Mouse (Mus musculus) mature B cell (primary cell): ENCODE measurements around the gene Dnajc4.

ENCODE experiments used
- in situ Hi-C: fragments of 300-500 bp; cut with MboI; formaldehyde crosslinking; loops from 2 replicates; pipeline ENCODE4 v1.14.3; 2019

Gene Dnajc4

GRCm38 (mm10) chr19:6975537-6976521 is 16.5 kb downstream of the Dnajc4 start, which contains the start of gene Plcb3:
Gene Plcb3 (minus strand): TSS chr19:6976470.
- in situ Hi-C loops, result no loop called here

DNA sequence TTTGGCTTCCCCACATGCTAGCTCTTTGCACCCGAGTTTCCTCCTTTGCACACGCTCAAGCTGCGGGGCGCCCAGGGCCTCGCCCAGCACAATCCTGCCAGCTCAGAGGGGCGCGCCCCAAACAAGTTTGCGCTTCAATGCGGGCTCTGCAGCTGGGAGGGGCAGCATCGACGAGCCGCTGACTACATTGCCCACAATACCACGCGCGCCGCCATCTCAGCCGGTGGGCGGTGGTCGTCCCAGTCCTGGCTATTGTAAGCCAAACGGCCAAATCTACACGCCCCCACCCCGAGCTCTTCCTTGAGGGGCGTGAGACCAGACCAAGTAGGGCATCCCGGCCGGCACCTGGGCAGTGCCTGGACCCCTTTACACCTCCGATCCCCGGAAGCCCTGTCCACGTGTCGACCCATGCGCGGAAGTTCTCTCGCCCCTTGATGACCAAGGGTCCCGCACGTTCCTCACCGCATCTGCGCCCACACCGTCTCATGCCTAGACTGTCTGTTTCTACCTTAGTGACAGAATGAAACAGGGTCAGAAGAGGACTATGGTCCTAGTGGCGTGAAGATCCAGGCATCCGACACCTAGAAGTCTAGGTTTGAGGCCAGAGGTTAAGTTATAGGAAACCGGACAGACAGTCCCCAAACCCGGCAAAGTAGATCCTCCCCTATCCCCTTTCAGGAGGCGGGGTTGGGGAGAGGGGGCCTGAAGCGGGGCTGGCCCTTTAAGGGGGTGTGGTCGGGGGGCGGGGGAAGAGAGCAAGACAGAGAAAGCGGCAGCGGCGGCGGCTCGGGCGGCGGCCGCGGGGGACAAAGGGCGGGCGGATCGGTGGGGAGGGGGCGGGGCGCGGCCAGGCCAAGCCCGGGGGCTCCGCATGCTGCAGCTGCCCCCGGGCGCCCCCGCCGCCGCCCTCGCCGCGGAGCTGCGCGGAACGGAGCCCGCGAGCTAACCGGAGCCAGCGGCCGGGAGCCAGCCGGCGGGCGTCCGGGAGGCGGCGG is 17.9 kb downstream of the Dnajc4 start, which contains the start of gene Ppp1r14b:
Gene Ppp1r14b, plus strand, starts transcription at position 758 of the 995 bp plus-strand sequence.
- in situ Hi-C loops, result no loop called here

DNA sequence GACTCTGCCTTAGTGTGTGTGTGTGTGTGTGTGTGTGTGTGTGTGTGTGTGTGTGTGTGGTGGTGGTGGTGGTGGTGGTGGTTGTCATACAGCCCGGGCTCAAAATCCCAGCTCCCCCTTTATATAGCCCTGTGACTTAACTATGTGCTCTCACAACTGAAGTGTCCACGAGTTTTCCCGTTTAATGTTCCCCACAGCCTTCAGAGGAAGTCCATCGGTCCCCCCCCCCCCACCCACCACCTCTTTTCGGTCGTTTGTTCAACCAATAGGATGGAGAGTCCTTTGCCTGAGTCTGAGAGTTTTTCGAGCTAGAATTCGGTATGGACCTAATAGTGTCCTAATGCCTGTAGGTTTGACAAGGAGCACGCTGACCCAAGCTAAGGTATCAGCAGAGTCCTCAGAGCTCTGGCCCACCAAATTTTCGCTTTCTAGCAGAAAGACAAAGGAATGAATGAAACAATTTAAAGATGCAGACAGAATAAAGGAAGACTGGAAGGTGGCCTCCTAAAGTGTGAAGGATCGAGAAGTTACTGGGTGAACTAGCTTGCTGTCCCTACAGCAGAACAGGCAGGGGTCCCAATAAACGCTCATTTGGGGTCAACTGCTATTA is 18.7 kb downstream of the Dnajc4 start:
- in situ Hi-C loops, result no loop called here

DNA sequence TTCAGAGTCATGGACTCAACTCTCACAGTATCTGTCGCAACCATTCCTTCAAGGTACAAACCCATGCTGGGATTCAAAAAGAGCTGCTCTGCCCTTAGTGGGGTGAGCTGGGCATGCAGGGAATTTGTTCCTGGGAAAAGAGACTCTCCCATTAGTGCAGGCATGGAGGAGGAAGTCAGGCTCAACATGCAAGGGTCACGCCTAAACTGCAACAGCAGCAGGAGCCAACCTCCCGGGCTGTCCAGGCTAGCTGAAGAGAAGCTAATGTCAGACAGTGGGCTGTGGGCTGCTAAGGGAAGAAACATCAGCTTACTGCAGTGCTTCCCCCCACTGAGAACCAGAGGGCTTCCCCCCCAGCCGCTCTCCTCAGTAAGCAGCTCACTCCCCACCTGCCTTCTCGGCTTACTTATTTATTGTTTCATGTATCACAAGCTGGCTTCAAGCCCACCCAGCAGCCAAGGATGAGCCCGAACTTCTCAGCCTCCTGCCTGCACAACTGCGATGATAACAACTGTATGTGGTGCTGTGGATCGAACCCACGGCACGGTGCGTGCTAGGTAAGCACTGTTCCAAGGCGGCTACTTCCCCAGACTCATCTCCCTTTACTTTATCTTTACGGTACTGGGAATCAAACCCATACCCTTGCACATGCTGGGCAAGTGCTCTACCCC is 20.0 kb downstream of the Dnajc4 start:
- in situ Hi-C loops, result no loop called here

- in situ Hi-C loops, result no loop called here
Measured at GRCm38 (mm10) chr19:6971644-6972043, 20.7 kb downstream of the Dnajc4 start.

DNA sequence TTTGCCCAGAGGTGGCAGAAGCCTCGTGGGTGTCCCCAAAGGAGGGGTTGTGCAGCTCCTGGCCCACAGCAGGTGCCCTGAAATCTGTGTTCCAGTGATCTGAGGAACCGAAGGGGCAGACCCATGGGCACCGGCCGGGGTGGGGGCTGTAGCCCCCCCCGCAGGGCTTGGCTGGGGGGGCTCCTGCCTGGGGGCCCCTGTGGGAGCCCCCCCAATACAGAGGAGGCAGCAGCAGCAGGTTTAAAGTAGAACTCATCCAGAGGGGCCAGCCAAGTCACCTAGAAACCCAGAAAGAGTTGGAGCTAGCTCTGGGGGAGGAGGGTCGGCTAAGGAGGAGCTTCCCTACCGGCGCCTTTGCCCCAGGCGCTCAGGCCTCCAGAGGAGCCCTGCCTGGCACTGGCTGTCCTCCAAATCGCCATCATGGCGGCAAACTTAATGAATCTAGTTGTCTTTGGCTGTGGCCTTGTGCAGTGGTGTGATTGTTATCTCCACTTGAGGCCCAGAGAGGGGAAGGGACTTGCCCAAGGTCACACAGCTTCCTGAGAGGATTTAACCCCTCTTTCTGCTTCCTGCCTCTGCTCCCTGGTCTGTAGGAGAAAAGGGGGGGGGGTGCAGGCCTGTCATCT is 21.8 kb downstream of the Dnajc4 start:
- in situ Hi-C loops, result no loop called here

GRCm38 (mm10) chr19:6969665-6970381 is 22.5 kb downstream of the Dnajc4 start:
- in situ Hi-C loops, result no loop called here

GRCm38 (mm10) chr19:6969291-6969664 is 23.1 kb downstream of the Dnajc4 start:
- in situ Hi-C loops, result no loop called here

DNA sequence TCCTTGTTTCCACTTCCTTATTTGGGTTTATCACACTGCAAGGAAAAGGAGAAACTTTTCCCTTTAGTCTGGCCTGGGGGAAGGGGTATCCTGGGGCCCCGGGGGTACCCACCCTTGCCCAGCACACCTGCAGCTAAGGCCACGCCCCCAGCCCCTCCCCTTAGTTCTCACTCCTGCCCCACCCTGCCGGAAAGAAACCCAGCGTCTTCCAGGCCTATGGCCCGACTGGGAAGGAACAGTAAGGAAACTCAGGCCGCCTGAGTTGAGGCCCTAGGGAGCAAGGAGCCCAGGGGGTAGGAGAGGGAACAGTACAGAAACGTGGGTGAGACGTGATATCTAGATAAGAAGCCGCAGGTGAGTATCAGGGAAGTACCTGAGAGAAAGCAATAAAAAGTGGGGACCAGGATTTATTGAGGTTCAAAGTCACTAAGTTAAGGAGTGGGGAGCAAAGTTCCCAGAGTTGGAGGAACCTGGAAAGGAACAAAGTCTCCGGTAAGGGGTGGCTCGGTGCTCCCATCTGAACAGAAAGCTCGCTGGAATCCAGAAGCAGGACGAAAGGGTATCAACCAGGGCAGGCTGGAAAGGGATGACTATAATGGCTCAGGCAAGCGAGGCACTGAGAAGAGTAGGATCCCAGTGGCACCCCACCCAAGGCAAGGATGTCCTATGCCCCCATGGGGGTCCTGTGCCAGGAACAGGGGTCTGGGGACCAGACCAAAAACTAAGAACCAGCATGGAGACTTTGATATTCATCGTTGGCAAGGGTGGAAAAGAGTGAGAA is 23.7 kb downstream of the Dnajc4 start:
- in situ Hi-C loops, result no loop called here

DNA sequence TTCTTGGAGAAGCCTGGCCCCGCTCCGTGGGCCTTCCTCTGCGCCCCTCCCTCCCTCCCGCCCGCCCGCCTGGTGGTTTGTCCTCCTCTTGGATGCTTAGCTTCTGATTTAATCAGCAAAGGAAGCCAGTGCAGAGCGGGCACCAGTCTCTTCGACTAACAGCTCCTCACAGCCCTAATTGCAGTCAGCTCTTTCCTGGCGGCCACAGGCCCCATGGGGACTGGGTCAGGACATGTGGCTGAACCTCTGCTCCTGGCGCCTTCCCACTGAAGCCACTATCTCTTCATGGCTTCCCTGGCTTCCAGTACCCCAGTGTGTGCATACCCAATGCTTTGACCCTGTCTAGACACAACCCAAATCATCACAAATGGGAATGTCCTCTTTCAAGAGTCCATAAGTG is 35.9 kb downstream of the Dnajc4 start:
- in situ Hi-C loops, result no loop called here

GRCm38 (mm10) chr19:6955424-6955823 is 36.9 kb downstream of the Dnajc4 start:
- in situ Hi-C loops, result no loop called here

GRCm38 (mm10) chr19:6954046-6954445 is 38.3 kb downstream of the Dnajc4 start:
- in situ Hi-C loops, result no loop called here

DNA sequence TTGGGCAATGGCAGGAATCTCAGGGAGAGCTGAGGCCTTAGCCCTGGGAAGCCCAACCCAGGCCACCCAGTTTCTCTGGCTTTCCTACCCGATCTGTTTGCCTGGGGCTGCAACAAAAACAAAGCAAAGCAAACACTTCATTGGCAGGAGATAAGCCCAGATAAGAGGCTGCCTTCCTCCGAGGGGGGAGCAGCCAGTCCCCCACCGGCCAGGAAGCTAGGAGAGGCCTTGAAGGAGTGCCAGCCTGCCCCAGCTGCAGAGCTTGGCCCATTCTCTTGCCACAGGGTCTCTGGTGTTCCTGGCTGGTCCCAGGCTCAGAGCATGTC is 39.7 kb downstream of the Dnajc4 start:
- in situ Hi-C loops, result no loop called here

GRCm38 (mm10) chr19:6951994-6952711 is 40.2 kb downstream of the Dnajc4 start:
- in situ Hi-C loops, result no loop called here

DNA sequence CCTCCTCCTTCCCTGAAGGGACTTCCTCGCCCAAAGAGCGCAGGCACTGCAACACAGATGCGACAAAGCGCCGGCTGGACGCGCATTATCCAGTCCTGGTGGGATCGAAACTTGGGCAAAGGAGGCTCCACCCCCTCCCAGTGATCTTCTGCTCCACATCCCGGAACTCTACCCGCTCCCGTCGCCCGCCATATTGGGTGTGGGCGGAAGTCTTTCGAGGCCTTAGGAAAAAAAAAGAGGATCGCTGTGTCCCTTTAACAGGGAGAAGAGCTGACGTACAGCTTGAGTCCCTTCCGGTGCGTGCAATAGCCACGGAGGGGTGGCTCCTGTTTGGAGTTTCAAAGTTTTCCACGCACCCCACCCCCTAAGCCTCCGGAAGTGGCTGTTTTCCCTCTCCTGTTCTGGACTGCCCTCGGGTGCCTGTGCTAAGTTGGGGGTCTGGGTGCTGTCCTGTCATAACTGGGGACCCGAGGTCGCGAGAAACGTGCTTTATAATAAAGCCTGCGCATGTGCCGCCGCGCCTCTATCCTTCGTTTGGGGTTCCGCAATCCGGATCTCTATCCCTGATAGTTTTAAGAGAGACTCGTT is 40.9 kb downstream of the Dnajc4 start:
- in situ Hi-C loops, result no loop called here

- in situ Hi-C loops, result no loop called here
Measured at GRCm38 (mm10) chr19:6950613-6951153, 41.7 kb downstream of the Dnajc4 start.

GRCm38 (mm10) chr19:6949951-6950350 is 42.4 kb downstream of the Dnajc4 start:
- in situ Hi-C loops, result no loop called here

DNA sequence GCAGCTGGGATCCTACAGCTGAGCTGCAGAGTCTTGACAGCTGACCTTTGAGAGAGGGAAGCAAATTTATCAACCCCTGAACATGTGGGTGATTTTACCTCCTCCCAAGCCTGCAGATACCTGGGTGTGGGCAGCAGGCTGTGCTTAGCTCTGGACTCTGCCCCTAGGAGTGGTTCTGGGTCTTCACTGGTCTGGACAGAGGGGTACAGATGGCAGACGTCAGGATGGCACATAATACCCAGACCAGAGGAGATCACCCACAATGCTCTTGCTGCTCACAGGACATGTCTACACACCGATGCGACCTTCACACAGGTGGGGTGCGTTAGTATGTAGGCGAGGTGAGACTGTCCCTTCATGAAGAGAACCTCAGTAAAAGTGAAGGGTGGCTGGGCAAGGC is 42.8 kb downstream of the Dnajc4 start:
- in situ Hi-C loops, result no loop called here
